Mouse (Mus musculus) thymus, adult 2 months (tissue): ENCODE results near the gene Cyp4f14.

ENCODE experiments used
- CTCF ChIP-seq: fragments of 200-500 bp; IDR thresholded peaks from 2 replicates; pipeline ENCODE4 v1.5.1; 2012; ENCODE audit warnings: mild to moderate bottlenecking, control low read depth, low read length, moderate library complexity, borderline replicate concordance; ENCODE audit not compliant: control insufficient read depth, poor library complexity, insufficient read depth; ENCODE audit errors: extremely low read depth
- POLR2A ChIP-seq: fragments of 200-500 bp; IDR thresholded peaks from 2 replicates; pipeline ENCODE4 v1.6.1; 2012; ENCODE audit warnings: mild to moderate bottlenecking, low read length, control low read depth, moderate library complexity; ENCODE audit not compliant: control insufficient read depth, poor library complexity, insufficient read depth; ENCODE audit errors: extremely low read depth

- TF ChIP-seq POLR2A (no peak), CTCF (no peak)
Measured at GRCm38 (mm10) chr17:32950136-32950535, 33.0 kb upstream of the Cyp4f14 start.
